Mouse (Mus musculus): ENCODE measurements at regions not wholly inside any gene's neighbourhood (a gene's known extent, or its start where the extent isn't known, plus 50 kb on each side); places are given as distances from the start of the nearest gene placed in this dataset.

- no peak for TF ChIP-seq CTCF (IDR thresholded peaks at IDR 0.05; ENCODE audit: borderline replicate concordance, extremely low read depth, insufficient read depth, insufficient read length)
- TF ChIP-seq POLR2A (IDR thresholded peaks at IDR 0.05; ENCODE audit: borderline replicate concordance, extremely low read depth, insufficient read depth, insufficient read length, poor library complexity, severe bottlenecking), result no peak
These were observed 369.5 kb upstream of the Chl1 start for GRCm38 (mm10) chr6:103140851-103141250.
